Mouse (Mus musculus) kidney, adult 2 months (tissue): Measurements from ENCODE around the gene Doc2b.

Experiments used
- CTCF ChIP-seq: fragments of 200-500 bp; conservative IDR thresholded peaks from 2 replicates; pipeline ENCODE4 v1.5.1; 2011; ENCODE audit warnings: low read depth, mild to moderate bottlenecking, control low read depth, low read length, moderate library complexity, mixed read lengths; ENCODE audit not compliant: insufficient read depth, insufficient read length
- POLR2A ChIP-seq: fragments of 200-500 bp; IDR thresholded peaks from one replicate; pipeline ENCODE4 v1.6.1; 2011; ENCODE audit warnings: low read depth, low read length, control low read depth

GRCm38 (mm10) chr11:75744761-75745160 lies 51.1 kb downstream of the Doc2b start:
- no peak for TF ChIP-seq CTCF
- TF ChIP-seq POLR2A, result no peak
